In genomic region chr5:119672984-119673600, GRCm38 (mm10) we compare ENCODE assay signal across 10 mouse cellular contexts. TPM values are rescaled to one million over a fixed set of nuclear protein-coding genes. Genes with fewer than 3 reads are reported as not detected.
DNase-seq lines count a peak whose midpoint lies in the region; ATAC-seq and TF ChIP-seq lines count a peak whose summit lies in the region.
"Had no signal": no experiment of that assay in that cellular context is flagged by ENCODE, and none has a peak within 500 bp of the region (broad histone marks: within the 10 kb centered on the region; RNA-seq: fewer than 3 reads in every experiment).

No protein-coding gene starts in this region.

- H3K9me3 ChIP-seq in heart, embryonic 11.5 days (replicated peaks; ENCODE audit: control insufficient read depth, low read length) = no peaks in the 10 kb centered on the region
- no peaks in the 10 kb centered on the region for H3K9me3 ChIP-seq in embryonic facial prominence, embryonic 15.5 days (replicated peaks)
- no peaks in the 10 kb centered on the region for H3K9me3 ChIP-seq in liver, embryonic 14.5 days (ENCODE audit: control insufficient read depth, low read length)

- no peak for ATAC-seq in heart, embryonic 11.5 days (replicated peaks; ENCODE audit: insufficient number of reproducible peaks, low FRiP score, low TSS enrichment)
- no peak for ATAC-seq in embryonic facial prominence, embryonic 15.5 days (ENCODE audit: insufficient number of reproducible peaks, low FRiP score, low TSS enrichment, low read depth)
- no peak for ATAC-seq in liver, embryonic 14.5 days (ENCODE audit: insufficient read depth)

- peak overlapping the region; percentile 88 for H3K27ac ChIP-seq in heart, embryonic 11.5 days (ENCODE audit: low read depth, low read length)
- H3K27ac ChIP-seq in embryonic facial prominence, embryonic 15.5 days (replicated peaks) = peak overlapping the region; percentile 99
- no peak overlapping the region for H3K27ac ChIP-seq in liver, embryonic 14.5 days

- 4% methylated on average over 17 of the region's 17 CpGs for WGBS in heart, embryonic 11.5 days (ENCODE audit: insufficient replicate concordance)
- 7% methylated on average over 17 of the region's 17 CpGs for WGBS in embryonic facial prominence, embryonic 15.5 days
- 5% methylated on average over 17 of the region's 17 CpGs for WGBS in liver, embryonic 14.5 days (ENCODE audit: insufficient replicate concordance)

- peak overlapping the region; percentile 84 for H3K9ac ChIP-seq in heart, embryonic 11.5 days (ENCODE audit: low read depth, low read length)
- H3K9ac ChIP-seq in embryonic facial prominence, embryonic 15.5 days = peak overlapping the region; percentile 89
- H3K9ac ChIP-seq in liver, embryonic 14.5 days (replicated peaks) = no peak overlapping the region; the same call in 1 of the 2 replicates

- H3K4me1 ChIP-seq in heart, embryonic 11.5 days (ENCODE audit: control insufficient read depth, insufficient read depth, low read length) = peaks cover 26% of the 10 kb centered on the region
- peaks cover 26% of the 10 kb centered on the region for H3K4me1 ChIP-seq in embryonic facial prominence, embryonic 15.5 days
- 0 out of 4 replicates have a peak, but pooled peaks cover 0 to 2% of the 10 kb centered on the region in 2 experiments for H3K4me1 ChIP-seq in liver, embryonic 14.5 days (replicated peaks; ENCODE audit: control insufficient read depth in 2 of 2, insufficient read depth in 2 of 2, low read length in 1 of 2)

- peaks cover 41% of the 10 kb centered on the region for H3K79me2 ChIP-seq in C2C12 (ENCODE audit: control insufficient read depth, insufficient read depth)

- H3K4me3 ChIP-seq in heart, embryonic 11.5 days (ENCODE audit: low read depth, low read length) = peak overlapping the region; percentile 62
- H3K4me3 ChIP-seq in C2C12 (ENCODE audit: insufficient read depth, poor library complexity, severe bottlenecking) = peak overlapping the region; percentile 53
- H3K4me3 ChIP-seq in embryonic facial prominence, embryonic 15.5 days (replicated peaks) = peak overlapping the region; percentile 64
- peak overlapping the region; percentile 50 to 56 for H3K4me3 ChIP-seq in liver, embryonic 14.5 days (ENCODE audit: insufficient read depth in 1 of 2, low read depth in 2 of 2, low read length in 2 of 2)

- no peak for TF ChIP-seq CTCF in C2C12 (IDR thresholded peaks at IDR 0.05; ENCODE audit: control insufficient read depth, insufficient read depth, insufficient read length)
- TF ChIP-seq CTCF in liver, embryonic 14.5 days (IDR thresholded peaks at IDR 0.05; ENCODE audit: low read depth) = no peak

- TF ChIP-seq EP300 in liver, embryonic 14.5 days (IDR thresholded peaks at IDR 0.05; ENCODE audit: low read depth) = no peak

- H3K27me3 ChIP-seq in heart, embryonic 11.5 days (ENCODE audit: control insufficient read depth, insufficient read depth, low read length) = peaks cover 58% of the 10 kb centered on the region
- no peaks in the 10 kb centered on the region for H3K27me3 ChIP-seq in C2C12 (ENCODE audit: control insufficient read depth, insufficient read depth, insufficient read length)
- peaks cover 18% of the 10 kb centered on the region for H3K27me3 ChIP-seq in embryonic facial prominence, embryonic 15.5 days
- H3K27me3 ChIP-seq in liver, embryonic 14.5 days (ENCODE audit: control insufficient read depth, insufficient read depth, low read length) = peaks cover 70% of the 10 kb centered on the region

- H3K79me3 ChIP-seq in C2C12 (ENCODE audit: low read depth) = peaks cover 27% of the 10 kb centered on the region

- DNase-seq in heart, postnatal 4 days = no peak
- DNase-seq in liver, embryonic 14.5 days (ENCODE audit: low read depth in 3 of 3, low spot score in 3 of 3) = no peak
- DNase-seq in gastrocnemius, adult 18-20 months (ENCODE audit: low spot score) = no peak
- DNase-seq in thymus, postnatal 4 days = no peak
- no peak for DNase-seq in T-cell, adult 2 months (ENCODE audit: low spot score)
- DNase-seq: left cerebral cortex, postnatal 4 days had no signal

- no peaks in the 10 kb centered on the region for H3K36me3 ChIP-seq in heart, embryonic 11.5 days (ENCODE audit: control insufficient read depth, insufficient read depth, low read length)
- H3K36me3 ChIP-seq in C2C12 (ENCODE audit: control insufficient read depth, insufficient read depth) = peaks cover 15% of the 10 kb centered on the region
- 0 out of 2 replicates have a peak, but pooled peaks cover 4% of the 10 kb centered on the region for H3K36me3 ChIP-seq in embryonic facial prominence, embryonic 15.5 days
- no peaks in the 10 kb centered on the region for H3K36me3 ChIP-seq in liver, embryonic 14.5 days (replicated peaks; ENCODE audit: control insufficient read depth, insufficient read depth, low read depth)
- H3K36me3 ChIP-seq: G1E had no signal

- peak overlapping the region; percentile 82 for H3K4me2 ChIP-seq in heart, embryonic 11.5 days
- H3K4me2 ChIP-seq in embryonic facial prominence, embryonic 15.5 days (replicated peaks) = peak overlapping the region; percentile 78
- peak overlapping the region; percentile 38; the same call in 1 of the 2 replicates for H3K4me2 ChIP-seq in liver, embryonic 14.5 days (ENCODE audit: low read depth)

- peak overlapping the region; percentile 54 for H3ac ChIP-seq in C2C12 (ENCODE audit: control insufficient read depth, insufficient read length, low read depth)

TF ChIP-seq in C2C12, 6 proteins besides CTCF, POLR2A, EP300 and RAD21:
- TF ChIP-seq MAX (IDR thresholded peaks at IDR 0.05) = no peak
- no peak for TF ChIP-seq FOSL1 (IDR thresholded peaks at IDR 0.05; ENCODE audit: insufficient read depth, low read length, poor library complexity, severe bottlenecking)
- no peak for TF ChIP-seq MYOG (IDR thresholded peaks at IDR 0.05; ENCODE audit: control insufficient read depth, extremely low read depth, insufficient read length)
- TF ChIP-seq CEBPB (IDR thresholded peaks at IDR 0.05; ENCODE audit: low read depth) = no peak
- TF ChIP-seq MYOD1 (IDR thresholded peaks at IDR 0.05; ENCODE audit: control insufficient read depth, insufficient read length, low read depth) = no peak
- TF ChIP-seq USF1 (IDR thresholded peaks at IDR 0.05; ENCODE audit: low read depth) = no peak

RNA-seq across cellular contexts. Expression of gene Tbx3, which starts 2.6 kb away (rescaled TPM):
- polyA plus RNA-seq in heart, embryonic 11.5 days (2014; fragmentation: Nextera tagmentation; extraction: Ambion mirVana) = 12.8 and 14.5 TPM in 2 replicates
- 10 to 100 TPM; 14.4 to 15.8 TPM for total RNA-seq in heart, postnatal 4 days (2021)
- polyA plus RNA-seq in C2C12 (2012; fragmentation: generic; extraction: Trizol) = 4.5 TPM
- polyA plus RNA-seq in embryonic facial prominence, embryonic 15.5 days (2015; fragmentation: Nextera tagmentation; extraction: Ambion mirVana) = 38.8 and 42.1 TPM in 2 replicates
- 1.4 and 1.7 TPM in 2 replicates for polyA plus RNA-seq in liver, embryonic 14.5 days (2012; rRNA removed)
- 2.0 and 2.4 TPM in 2 replicates for polyA plus RNA-seq in liver, embryonic 14.5 days (2014; fragmentation: Nextera tagmentation; extraction: Ambion mirVana)
- total RNA-seq in gastrocnemius, adult 18-20 months (2021) = 1 to 10 TPM; 4.5 to 8.7 TPM
- polyA plus RNA-seq: G1E had no signal
